Mouse (Mus musculus): Measurements from ENCODE around the gene Cldn4.

GRCm38 (mm10) chr5:134973526-134973925, 26.8 kb upstream of the Cldn4 start:
- no peak for TF ChIP-seq HCFC1 (IDR thresholded peaks at IDR 0.05; ENCODE audit: borderline replicate concordance, insufficient read depth, low read length)
- TF ChIP-seq MAFK (IDR thresholded peaks at IDR 0.05; ENCODE audit: insufficient read depth, low read depth, low read length) = no peak
- no peak for TF ChIP-seq ZNF384 (IDR thresholded peaks at IDR 0.05; ENCODE audit: low read depth, low read length)
- no peak for TF ChIP-seq ZC3H11A (IDR thresholded peaks at IDR 0.05; ENCODE audit: borderline replicate concordance, low read depth, low read length)

All from ES-E14 (cell line).